Comparison of ENCODE assay signal across 8 mouse cellular contexts in genomic region chr9:53537336-53537965, GRCm38 (mm10). TPM values are rescaled to one million over a fixed set of nuclear protein-coding genes. Genes with fewer than 3 reads are reported as not detected.
A peak's percentile ranks its signal among the peaks of the same experiment; 100 is the strongest.
DNase-seq lines count a peak whose midpoint lies in the region; ATAC-seq lines count a peak whose summit lies in the region.

No protein-coding gene starts in this region.

- peak overlapping the region; percentile 92 for H3K27ac ChIP-seq in forebrain, embryonic 13.5 days
- peak overlapping the region; percentile 89 for H3K27ac ChIP-seq in limb, embryonic 10.5 days
- peak overlapping the region; percentile 88 for H3K27ac ChIP-seq in midbrain, embryonic 16.5 days (ENCODE audit: low read length)

- H3K27me3 ChIP-seq in megakaryocyte, embryonic 14.5 days (replicated peaks): no peaks in the 10 kb centered on the region
- H3K27me3 ChIP-seq in forebrain, embryonic 13.5 days: no peaks in the 10 kb centered on the region
- no peaks in the 10 kb centered on the region for H3K27me3 ChIP-seq in limb, embryonic 10.5 days (ENCODE audit: low read depth, poor library complexity, severe bottlenecking)
- no peaks in the 10 kb centered on the region for H3K27me3 ChIP-seq in midbrain, embryonic 16.5 days (ENCODE audit: control insufficient read depth, insufficient read depth, low read depth, low read length)

- peak overlapping the region; percentile 98 for H3K4me3 ChIP-seq in megakaryocyte, embryonic 14.5 days (replicated peaks)
- peak overlapping the region; percentile 93 for H3K4me3 ChIP-seq in forebrain, embryonic 13.5 days
- H3K4me3 ChIP-seq in limb, embryonic 10.5 days: peak overlapping the region; percentile 79
- peak overlapping the region; percentile 85 for H3K4me3 ChIP-seq in midbrain, embryonic 16.5 days (ENCODE audit: low read depth, low read length)

- H3K4me1 ChIP-seq in megakaryocyte, embryonic 14.5 days: peaks cover 34% of the 10 kb centered on the region
- H3K4me1 ChIP-seq in forebrain, embryonic 13.5 days: peaks cover 32% of the 10 kb centered on the region
- peaks cover 24% of the 10 kb centered on the region for H3K4me1 ChIP-seq in limb, embryonic 10.5 days
- peaks cover 22% of the 10 kb centered on the region for H3K4me1 ChIP-seq in midbrain, embryonic 16.5 days (ENCODE audit: control insufficient read depth, insufficient read depth, low read length)

- under 1% methylated on average over 31 of the region's 34 CpGs for WGBS in forebrain, embryonic 13.5 days
- under 1% methylated on average over 32 of the region's 34 CpGs for WGBS in limb, embryonic 10.5 days
- under 1% methylated on average over 29 of the region's 34 CpGs for WGBS in midbrain, embryonic 16.5 days

- no peak for DNase-seq in cerebellum, adult 8-10 months
- DNase-seq in limb, embryonic 10.5 days (ENCODE audit: low spot score): peak; percentile 63
- no peak for DNase-seq in retina, embryonic 14.5 days (ENCODE audit: low spot score)

- H3K9ac ChIP-seq in forebrain, embryonic 13.5 days: peak overlapping the region; percentile 94
- H3K9ac ChIP-seq in midbrain, embryonic 16.5 days (ENCODE audit: low read depth, low read length): peak overlapping the region; percentile 84

- peaks cover 12% of the 10 kb centered on the region for H3K36me3 ChIP-seq in megakaryocyte, embryonic 14.5 days (replicated peaks; ENCODE audit: low read length)
- 0 out of 2 replicates have a peak, but pooled peaks cover 5% of the 10 kb centered on the region for H3K36me3 ChIP-seq in forebrain, embryonic 13.5 days (ENCODE audit: poor library complexity, severe bottlenecking)
- peaks cover 17% of the 10 kb centered on the region for H3K36me3 ChIP-seq in limb, embryonic 10.5 days
- no peaks in the 10 kb centered on the region for H3K36me3 ChIP-seq in midbrain, embryonic 16.5 days (ENCODE audit: control insufficient read depth, insufficient read depth, low read length)

- peak overlapping the region; percentile 95 for H3K4me2 ChIP-seq in forebrain, embryonic 13.5 days
- peak overlapping the region; percentile 73 for H3K4me2 ChIP-seq in midbrain, embryonic 16.5 days (ENCODE audit: low read length)

- no peaks in the 10 kb centered on the region for H3K9me3 ChIP-seq in megakaryocyte, embryonic 14.5 days
- no peaks in the 10 kb centered on the region for H3K9me3 ChIP-seq in forebrain, embryonic 13.5 days (replicated peaks)
- no peaks in the 10 kb centered on the region for H3K9me3 ChIP-seq in limb, embryonic 10.5 days (replicated peaks)
- H3K9me3 ChIP-seq in midbrain, embryonic 16.5 days (replicated peaks; ENCODE audit: control insufficient read depth, low read length, poor library complexity, severe bottlenecking): no peaks in the 10 kb centered on the region

- ATAC-seq in cerebellum, adult (ENCODE audit: insufficient number of reproducible peaks, low FRiP score, low TSS enrichment): 0 out of 2 replicates have a peak, but pooled peaks have one; percentile 1
- no peak; the same call in 1 of the 2 replicates for ATAC-seq in megakaryocyte, adult 5-6 weeks (ENCODE audit: poor library complexity, severe bottlenecking)
- no peak for ATAC-seq in forebrain, embryonic 13.5 days
- ATAC-seq in midbrain, embryonic 16.5 days: no peak

RNA-seq across cellular contexts. Expression of gene Npat, which starts 0.6 kb away (rescaled TPM):
- 0.26 and 0.66 TPM in 2 replicates for polyA plus RNA-seq in megakaryocyte, embryonic 14.5 days (2012; ENCODE audit: insufficient read depth, low replicate concordance)
- total RNA-seq in megakaryocyte, adult 5-6 weeks (2015): 19.8 and 20.8 TPM in 2 replicates
- 17.4 and 18.1 TPM in 2 replicates for total RNA-seq in megakaryocyte, adult 5-6 weeks (2017)
- 13.6 and 16.7 TPM in 2 replicates for polyA plus RNA-seq in forebrain, embryonic 13.5 days (2015; fragmentation: Nextera tagmentation; extraction: Ambion mirVana)
- 18.8 and 22.0 TPM in 2 replicates for polyA plus RNA-seq in limb, embryonic 10.5 days (2016; fragmentation: Nextera tagmentation; extraction: Ambion mirVana)
- polyA plus RNA-seq in midbrain, embryonic 16.5 days (2015; fragmentation: Nextera tagmentation; extraction: Ambion mirVana): 11.1 and 11.2 TPM in 2 replicates

RNA-seq across cellular contexts. Expression of gene Atm, which starts 0.9 kb away (rescaled TPM):
- polyA plus RNA-seq in megakaryocyte, embryonic 14.5 days (2012; ENCODE audit: insufficient read depth, low replicate concordance): 0.06 TPM in 1 of 2 replicates, not detected in the other
- total RNA-seq in megakaryocyte, adult 5-6 weeks (2015): 14.1 and 15.2 TPM in 2 replicates
- 17.8 and 20.8 TPM in 2 replicates for total RNA-seq in megakaryocyte, adult 5-6 weeks (2017)
- 16.1 and 19.5 TPM in 2 replicates for polyA plus RNA-seq in forebrain, embryonic 13.5 days (2015; fragmentation: Nextera tagmentation; extraction: Ambion mirVana)
- polyA plus RNA-seq in limb, embryonic 10.5 days (2016; fragmentation: Nextera tagmentation; extraction: Ambion mirVana): 14.3 and 18.3 TPM in 2 replicates
- 6.6 and 7.9 TPM in 2 replicates for polyA plus RNA-seq in midbrain, embryonic 16.5 days (2015; fragmentation: Nextera tagmentation; extraction: Ambion mirVana)
